Mouse (Mus musculus) lung, postnatal 25 days (tissue): ENCODE measurements around the gene Ptpn6.
A peak's percentile ranks its signal among the peaks of the same experiment; 100 is the strongest.

ENCODE experiments used
- DNase-seq: peaks from one replicate; pipeline ENCODE4 v3.0.0; 2022; ENCODE audit warnings: low spot score

Gene Ptpn6

DNA sequence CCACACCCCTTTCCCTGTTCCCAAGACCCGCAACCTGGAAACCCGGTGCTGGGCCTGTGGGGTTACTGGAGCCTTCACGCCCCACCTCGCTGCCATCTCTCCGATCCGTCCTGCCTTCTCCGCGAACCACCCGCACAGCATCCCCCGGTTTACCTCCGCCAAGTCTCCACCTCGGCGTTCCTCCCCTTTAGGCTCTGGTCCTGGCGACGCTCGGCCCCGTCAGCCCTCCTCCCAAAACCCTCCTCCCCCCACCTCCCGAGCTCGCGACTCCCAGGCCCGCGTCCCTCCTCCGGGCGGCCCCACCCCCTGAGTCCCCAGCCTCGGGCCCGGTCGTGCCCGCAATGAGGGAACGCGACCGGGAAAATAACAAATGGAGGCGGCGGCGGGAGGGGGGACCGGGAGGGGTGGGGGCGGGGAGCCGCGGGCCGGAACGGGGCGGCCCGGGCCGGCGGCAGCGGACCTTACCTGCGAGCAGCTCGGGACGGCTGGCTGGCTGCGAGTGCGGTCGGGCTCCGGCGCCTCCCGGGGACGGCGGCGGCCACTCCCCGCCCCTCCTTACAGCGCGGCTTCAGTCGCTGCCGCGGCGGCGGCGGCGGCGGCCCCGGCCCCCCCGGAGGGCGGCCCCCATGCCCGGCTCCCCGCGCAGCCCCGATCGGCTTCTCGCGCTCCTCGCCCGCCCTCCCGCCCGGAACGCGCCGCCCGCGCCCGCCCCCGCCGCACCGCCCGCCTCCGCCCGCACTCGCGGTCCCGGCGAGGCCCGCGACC lies 17.5 kb upstream of the Ptpn6 start, which contains the start of the genes Gm45234 and Atn1:
Gene Gm45234 (minus strand): TSS at position 191 of the 765 bp plus-strand sequence.
Gene Atn1 (minus strand): TSS at position 694 of the 765 bp plus-strand sequence.
- peak; percentile 73 for DNase-seq

DNA sequence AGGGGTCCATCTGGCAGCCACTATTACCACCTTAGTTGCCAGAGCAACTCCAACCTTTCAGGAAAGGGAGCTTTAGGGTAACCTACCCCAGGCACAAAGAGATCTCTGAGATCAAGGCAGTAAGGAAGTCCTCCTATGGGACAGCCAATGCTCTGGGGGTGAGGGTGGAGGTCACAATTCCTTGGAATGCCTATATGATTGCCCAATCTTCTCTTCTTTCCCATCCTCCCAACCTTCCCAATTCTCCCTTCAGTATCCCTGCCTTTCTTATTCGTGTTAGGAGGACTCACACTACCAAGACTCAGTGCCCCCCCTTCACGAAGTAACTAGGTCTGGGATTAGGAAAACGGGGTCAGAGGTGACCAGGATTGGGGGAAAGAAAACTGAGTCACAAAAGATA lies 16.8 kb upstream of the Ptpn6 start:
- no peak for DNase-seq

DNA sequence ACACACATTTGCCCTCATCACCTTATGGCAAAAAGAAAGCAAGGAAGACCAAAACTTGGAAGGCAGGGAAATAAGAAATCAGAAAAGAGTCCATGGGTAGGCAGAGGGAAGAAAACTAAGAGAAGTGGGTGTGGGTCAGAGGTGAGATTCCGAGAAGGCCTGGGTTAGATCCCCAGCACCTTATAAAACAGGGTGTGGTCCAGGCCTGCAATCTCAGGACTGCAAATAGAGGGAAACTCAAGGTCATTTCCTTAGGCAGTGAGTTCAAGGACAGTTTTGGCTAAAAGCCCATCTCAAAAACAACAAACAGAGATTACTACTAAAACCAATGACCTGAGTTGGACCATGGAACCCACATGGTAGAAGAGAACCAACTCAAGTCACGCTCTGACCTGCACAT lies 15.3 kb upstream of the Ptpn6 start:
- no peak for DNase-seq

DNA sequence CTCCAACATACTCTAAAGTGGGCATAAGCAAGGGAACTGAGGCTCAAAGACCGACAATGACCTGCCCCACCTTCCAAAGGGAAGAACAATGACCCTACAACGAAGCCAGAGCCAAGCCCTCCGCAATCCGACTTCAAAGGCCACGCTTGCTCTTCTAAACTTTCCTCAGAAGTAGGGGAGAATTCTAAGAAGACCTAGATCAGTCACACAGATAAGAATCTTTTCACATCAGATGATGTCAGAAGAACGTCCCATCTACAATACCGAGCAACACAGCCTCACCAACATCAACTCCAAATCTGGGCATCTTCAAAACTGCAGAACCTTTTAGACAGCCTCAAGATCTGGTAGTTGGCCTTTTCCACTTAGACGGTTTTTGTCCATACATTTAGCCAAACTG lies 11.9 kb upstream of the Ptpn6 start:
- no peak for DNase-seq

DNA sequence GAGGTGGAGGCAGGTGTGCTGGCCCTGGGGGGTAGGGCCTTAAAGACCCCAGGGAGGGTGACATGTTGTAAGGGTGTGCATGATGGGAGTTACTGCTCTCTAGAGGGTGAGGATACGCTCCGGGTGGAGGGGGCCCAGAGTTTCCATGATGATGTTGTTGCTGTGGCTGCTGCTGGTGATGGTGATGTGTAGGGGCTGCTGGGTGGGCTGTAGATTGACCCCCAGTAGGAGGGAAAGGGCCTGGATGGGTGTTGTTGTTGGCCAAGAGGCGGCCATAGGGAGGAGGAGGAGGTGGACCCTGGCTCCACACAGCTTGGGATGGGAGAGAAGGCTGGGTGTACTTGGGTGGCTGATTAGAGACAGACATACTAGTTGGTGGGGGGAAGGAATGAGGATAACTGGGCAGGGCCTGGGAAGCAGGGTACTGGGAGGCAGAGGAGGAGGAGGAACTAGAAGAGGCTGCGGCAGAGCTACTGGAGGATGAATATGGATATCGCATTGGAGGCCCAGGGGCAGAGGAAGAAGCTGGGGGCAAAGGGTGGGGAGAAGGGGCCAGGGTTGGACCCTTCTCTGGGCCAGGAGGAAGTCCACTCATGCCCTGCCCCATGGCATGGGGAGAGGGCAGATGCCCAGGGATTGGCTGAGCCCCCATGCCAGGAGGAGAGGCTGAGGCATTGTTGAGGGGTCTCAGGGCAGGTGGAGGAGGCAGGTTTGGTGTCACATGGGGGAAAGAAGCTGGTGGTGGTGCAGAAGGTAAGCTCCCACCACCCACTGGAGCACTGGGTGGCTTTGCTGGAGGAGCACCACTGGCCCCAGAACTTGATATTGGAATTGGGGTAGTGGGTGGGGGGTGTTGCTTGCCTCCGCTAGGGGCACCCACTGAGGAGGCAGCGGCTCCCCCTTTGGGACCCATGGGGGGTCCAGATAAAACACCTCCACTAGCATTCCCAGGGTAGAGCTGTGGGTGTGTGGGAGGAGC lies 8.4 kb upstream of the Ptpn6 start:
- no peak for DNase-seq

DNA sequence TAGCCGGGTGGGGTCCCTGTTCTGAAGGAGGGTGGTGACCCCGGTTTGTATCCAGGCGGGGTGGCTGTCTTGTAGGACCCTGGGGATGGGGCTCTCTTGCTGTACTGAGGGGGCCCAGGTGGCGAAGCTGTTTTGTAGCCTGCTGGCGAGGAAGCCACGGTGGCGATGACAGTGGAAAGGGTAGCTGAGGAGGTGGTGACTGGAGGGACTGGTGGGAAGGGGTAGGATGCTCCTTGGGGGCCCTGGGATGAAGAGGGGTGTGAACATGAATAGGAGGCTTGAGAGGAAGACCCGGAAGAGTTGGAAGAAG lies 7.7 kb upstream of the Ptpn6 start:
- no peak for DNase-seq

DNA sequence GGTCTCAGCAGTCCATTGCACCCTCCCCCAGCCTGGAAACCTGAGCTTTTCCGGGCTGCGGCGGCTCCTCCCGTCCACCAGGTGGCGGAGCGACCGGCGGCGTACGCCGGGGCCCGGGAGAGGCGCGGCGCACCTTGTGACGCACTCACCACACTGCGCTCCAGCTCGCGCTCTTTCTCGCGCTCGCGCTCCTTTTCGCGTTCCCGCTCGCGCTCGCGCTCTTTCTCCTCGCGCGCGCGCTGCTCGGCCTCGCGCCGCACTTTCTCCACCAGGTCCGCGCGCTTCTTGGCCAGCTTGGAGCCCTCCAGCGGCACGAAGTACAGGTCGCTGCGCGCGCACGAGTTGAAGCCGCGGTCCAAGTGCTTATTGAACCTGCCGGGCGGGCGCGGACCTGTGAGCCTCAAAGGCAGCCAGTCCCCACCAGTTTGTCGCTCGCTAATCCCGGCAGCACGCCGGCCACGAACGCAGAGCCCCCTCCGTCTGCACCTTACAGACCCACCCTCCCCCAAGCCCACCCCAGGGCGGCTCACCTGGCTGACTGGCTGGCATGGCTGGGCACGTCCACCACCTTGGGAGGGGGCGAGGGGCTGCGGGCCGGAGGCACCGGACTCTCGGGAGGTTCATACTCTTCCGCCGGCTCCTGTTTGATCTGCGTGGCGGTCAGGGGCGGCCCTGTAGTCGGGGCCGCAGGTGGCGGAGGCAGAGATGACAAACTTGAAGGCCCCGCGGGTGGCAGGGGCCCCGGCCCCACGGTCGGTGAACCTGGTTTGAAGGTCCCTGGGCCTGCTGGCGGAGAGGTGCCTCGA lies 7.2 kb upstream of the Ptpn6 start:
- DNase-seq = peak; percentile 94

DNA sequence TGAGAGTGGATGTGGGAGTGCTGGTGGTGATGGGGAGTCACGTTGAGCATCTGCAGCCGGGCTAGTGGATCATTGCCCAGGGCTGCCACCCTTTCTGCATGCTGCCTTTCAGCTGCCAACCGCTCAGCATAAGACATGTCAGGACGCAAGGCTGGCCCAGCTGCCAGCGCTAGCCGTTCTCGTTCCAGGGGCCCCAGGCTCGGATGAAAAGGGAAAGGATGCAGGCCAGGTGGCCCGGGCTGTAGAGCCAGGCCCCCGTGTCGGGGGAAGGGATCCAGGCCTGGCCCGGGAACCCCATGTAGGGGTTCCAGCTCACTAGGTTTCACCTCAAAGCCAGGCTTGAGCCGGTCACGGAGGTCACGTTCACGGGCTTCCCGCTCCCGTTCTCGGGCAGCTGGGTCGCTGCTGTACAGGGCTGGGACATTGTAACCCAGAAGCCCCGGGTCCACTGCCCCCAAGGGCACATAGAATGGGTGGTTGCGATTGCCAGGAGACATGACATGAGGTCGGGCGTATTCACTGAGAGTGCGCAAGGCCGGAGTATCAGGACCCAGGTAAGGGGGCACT lies 6.3 kb upstream of the Ptpn6 start:
- DNase-seq = no peak

DNA sequence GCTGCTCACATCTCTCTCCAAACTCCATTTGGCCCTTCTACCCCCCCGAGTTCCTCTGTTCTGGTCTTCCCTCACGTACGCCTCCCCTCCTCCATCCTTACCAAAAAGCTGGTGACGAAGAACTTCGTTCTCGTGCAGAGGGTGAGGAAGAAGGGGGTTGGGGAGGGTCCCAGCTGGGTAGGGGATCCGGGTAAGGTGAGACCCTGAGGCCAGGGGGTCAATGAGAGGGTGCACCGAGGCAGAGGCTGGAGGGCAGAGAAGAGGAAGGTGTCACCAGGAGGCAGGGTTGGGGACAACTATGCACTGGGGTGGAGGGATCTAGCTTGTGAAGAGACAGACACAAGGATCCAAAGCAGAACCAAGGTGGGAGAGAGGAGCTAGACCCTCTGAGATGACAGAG lies 5.1 kb upstream of the Ptpn6 start:
- DNase-seq = no peak

DNA sequence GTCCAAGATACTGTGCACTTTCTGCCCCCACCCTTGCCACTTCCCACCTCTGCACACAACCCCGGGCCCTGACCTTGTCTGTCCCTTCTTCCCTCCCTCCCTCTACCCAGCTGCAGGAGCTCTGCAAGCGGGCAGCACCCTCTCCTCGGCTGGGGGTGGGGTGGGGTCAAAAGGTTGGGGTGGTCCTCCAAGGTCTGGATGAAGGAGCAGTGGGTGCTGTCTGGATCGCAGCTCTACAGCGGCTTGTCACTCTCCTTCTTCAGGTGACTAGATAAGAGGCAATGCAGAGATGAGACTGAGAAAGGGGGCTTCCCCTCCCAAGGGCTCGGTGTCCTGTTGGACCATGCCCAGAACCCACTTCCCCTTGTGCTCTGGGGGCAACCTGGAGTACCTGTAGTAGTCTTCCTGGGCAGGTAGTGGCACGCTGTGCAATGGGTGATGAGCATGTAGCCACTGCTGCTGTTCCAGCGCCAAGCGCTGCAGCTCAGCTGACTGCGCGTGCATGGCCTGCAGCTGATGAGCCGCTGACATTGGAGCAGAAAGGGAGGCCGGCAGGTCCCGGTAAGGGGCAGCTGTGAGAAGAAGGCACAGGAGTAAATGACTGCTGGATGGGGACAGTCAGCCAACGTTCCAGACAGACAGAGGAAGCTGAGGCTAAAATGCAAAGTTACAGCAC lies 4.5 kb upstream of the Ptpn6 start:
- DNase-seq = no peak

DNA sequence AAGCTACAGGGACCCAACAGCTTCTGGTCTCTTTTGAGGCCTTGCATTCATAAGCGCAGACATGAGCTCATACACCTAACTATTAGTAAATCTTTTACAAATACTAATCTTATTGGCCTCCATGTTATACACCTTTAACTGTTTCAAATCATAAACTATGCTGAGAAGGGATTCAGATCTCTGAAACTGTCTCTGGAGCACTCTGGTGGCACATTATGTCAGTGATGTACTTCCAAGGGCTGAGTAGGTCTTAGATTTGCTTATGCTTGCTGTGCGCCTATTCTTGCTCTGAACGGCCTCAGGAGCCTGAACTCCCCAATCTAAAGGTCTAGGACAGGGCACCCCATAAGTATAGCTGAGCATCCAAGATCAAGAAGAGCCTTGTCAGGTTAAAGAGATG lies 3.3 kb upstream of the Ptpn6 start:
- DNase-seq = no peak

DNA sequence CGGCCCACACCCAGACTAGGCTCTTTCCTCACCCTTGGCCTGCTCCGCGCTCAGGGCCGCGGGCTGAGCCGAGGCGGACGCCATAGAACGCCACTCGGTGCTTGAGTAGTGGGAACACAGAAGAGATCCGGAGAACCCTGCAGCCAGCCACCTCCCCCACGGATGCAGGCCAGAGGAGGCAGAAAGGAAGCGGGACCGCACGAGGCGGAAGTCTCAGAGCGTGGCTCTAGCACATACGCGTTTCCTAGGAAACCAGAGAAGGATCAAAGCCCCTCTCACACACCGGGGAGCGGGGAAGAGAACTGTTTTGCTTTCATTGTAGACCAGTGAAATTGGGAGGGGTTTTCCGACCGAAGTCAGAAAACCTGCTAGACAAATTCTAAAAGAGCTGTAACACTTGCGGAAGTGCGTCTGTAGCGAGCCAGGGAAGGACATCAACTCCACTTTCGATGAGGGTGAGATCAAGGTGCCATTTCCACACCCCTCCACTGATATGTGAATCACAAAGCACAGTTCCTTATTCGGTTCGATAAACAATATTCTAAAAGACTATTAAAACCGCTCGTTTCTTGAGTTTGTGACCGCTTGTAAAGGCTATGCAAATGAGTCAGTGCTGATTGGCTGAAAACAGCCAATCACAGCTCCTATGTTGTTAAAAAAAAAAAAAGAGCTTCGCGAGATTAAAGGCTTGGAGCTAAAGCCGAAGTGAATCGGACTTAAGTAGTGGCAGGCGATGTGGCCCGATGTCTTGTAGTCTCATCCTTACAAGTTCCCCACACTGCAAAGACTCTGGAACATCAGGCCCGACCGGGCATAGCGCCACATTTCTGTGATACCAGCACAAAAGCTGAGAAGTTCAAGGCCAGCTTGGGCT lies 2.6 kb upstream of the Ptpn6 start, which contains the start of gene Grcc10:
Gene Grcc10 (minus strand): TSS at position 487 of the 874 bp plus-strand sequence.
- peak; percentile 91 for DNase-seq

DNA sequence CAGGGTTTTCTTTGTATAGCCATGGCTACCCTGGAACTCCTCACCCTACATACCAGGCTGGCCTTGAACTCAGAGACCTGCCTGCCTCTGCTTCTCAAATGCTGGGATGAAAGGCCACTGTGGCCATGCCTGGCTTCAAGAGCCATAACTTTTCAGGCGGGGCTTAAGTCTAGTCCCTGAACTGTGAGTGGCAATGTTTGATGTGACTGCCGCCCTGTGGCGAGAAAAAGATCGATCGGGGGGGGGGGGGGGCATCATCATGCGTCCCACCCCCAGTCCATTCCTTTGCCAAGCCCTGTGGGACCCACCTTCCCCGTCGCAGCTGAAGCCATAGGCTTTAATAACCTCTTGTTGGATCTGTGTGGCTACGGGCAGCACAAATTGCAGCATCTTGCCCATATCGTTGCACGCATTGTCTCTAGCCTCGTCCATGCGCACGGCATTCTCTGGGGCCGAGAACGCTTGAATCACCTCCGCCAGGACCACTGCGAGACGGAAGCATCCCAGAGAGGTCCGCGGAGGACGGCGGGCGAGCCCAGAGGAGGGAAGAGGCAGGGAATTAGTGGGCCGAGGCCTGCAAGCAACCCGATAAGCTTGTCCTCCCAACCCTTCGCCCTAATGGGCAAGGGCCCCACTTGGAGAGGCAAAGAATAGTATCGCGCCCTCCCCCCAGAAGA lies 1.8 kb upstream of the Ptpn6 start:
- DNase-seq = no peak

DNA sequence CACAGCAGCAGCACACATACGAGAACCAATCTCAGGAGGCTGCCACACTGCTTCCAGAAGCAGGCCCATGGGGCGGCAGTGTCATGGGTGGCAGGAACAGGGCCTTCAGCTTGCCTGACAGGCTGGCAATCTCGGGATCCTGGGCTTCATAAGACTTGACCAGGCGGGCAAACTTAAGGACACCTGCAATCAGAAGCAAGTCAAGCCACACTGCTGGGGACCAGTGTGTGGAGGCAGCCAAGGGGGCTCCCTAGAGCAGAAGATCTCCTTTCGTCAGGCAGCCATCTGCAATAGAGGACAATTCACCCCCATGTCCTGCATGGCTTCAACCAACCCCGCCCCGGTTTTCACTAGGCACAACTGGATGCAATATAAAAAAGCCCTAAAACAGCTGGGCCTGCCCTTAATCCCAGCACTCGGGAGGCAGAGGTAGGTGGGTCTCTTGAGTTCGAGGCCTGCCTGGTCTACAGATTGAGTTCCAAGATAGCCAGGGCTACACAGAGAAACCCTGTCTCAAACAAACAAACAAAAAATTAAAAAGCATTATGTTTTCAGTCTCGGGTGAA lies 800 bp upstream of the Ptpn6 start:
- DNase-seq = no peak

DNA sequence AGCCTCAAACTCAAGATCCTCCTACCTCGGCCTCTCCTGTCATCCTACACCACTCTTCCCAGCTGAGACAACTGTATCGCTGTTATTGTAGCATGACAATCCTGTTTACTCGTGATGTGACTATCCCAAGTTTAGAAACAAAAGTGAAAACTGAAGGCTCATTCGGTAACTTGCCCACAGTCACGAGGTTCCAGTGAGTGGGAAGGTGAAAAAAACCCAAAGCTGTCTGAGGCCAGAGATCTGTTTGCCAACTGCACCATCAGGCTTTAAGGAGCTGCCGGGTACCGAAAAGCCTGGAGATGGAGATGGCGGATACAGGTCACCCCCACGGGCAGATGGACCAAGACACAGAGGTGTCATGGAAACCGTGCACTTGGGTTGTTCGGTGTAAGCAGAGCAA lies 1.5 kb downstream of the Ptpn6 start:
- DNase-seq = no peak

DNA sequence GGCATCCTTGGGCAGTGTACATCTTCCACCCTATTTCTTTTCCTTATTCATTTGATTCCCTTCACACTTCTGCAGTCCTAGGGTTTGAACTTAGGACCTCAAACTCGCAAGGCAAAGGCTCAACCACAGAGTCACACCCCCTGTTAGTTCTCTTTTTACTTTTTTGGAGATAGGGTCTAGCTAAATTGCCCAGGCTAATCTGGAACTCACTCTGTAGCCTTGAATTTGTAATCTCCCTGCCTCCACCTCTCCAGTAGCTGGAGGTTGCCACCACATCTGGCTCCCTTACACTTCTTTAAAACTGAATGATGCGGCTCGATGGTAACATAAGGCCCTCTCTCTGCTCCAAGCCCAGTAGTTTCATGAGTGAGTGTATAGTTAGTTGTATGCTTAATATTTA lies 4.1 kb downstream of the Ptpn6 start:
- no peak for DNase-seq

DNA sequence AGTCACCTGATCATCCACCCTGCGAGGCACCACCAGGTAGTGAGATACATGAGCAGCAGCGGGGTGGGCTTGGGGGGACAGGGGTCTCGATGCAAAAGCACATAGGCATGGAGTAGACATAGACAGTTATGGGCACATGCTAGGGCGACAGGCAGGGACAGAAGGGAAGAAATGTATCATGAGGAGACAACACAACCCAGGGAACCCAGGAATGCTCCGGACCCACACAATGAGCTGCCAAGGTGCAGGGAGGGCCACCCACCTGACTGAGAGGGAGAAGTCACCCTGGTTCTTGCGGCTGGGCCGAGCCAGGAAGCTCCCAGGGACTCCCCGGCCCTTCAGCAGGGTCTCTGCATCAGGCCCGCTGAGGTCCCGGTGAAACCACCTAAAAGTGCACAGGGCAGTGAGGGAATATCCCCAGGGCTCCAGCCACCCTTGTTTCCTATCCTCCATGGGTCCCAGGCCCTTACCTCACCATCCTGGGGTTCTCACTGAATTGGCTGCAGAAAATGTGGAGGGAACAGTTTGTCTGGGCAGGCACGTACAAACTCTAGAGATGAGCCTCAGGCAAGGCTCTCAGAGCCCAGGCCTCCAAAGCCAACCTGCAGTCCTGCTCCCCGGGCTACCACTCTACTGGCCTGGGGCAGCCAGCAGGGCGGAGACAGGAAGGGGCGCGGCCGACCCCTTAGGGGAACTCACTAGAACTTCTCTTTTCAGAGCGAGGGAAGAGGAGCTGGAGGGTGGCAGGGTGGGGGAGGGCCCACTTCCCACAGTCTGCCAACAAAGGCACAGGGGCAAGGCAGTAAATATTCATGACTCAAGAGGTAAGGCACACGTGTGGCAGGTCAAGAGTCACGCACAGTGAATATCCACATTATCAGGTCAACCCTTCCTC lies 5.8 kb downstream of the Ptpn6 start:
- DNase-seq = peak; percentile 80

DNA sequence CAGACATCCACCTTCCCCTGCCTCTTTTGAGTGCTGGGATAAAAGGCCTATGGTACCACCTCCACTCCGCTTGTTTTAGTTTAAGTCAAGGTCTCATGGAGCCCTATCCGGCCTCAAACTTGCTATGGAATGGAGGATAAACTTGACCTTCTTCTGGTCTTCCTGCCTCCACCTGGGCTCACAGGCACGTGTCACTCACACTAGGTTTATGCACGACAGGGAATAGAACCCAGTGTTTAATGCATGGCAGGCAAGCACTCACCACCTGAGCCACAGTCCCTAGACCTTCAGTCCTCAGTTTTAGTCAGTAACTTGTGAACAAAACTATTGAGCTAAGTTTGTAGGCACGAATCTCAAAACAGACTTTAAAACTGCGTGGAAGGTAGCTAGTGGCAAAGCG lies 7.5 kb downstream of the Ptpn6 start:
- DNase-seq = no peak
